Mouse (Mus musculus): ENCODE results near the gene Tmcc3. TPM values are rescaled to one million over a fixed set of nuclear protein-coding genes. Genes with fewer than 3 reads are reported as not detected.

Gene Tmcc3
- polyA plus RNA-seq, 1 experiment from 2014 or later: 5.7 TPM

GRCm38 (mm10) chr10:94521776-94522175 lies 210.0 kb downstream of the Tmcc3 start:
- no peak overlapping the region for H3K27ac ChIP-seq (ENCODE audit: low read depth, low read length)
- H3K36me3 ChIP-seq (ENCODE audit: control insufficient read depth, insufficient read depth, low read length): no peaks in the 10 kb centered on the region
- WGBS: 25% methylated on average over 9 of the region's 10 CpGs
- H3K27me3 ChIP-seq (ENCODE audit: control insufficient read depth, insufficient read depth, low read length): peaks cover 8% of the 10 kb centered on the region
- peaks cover 5% of the 10 kb centered on the region for H3K4me1 ChIP-seq (replicated peaks; ENCODE audit: control insufficient read depth, insufficient read depth, low read length)
- ATAC-seq (ENCODE audit: low FRiP score): no peak; the same call in 1 of the 2 replicates
- no peak overlapping the region for H3K9ac ChIP-seq (ENCODE audit: low read depth, low read length)
- H3K4me2 ChIP-seq (replicated peaks; ENCODE audit: low read depth, low read length): no peak overlapping the region
- H3K4me3 ChIP-seq (ENCODE audit: low read depth, low read length): no peak overlapping the region
- H3K9me3 ChIP-seq (ENCODE audit: control insufficient read depth, low read length): no peaks in the 10 kb centered on the region
- no peak for DNase-seq (ENCODE audit: low spot score)

- Histone ChIP-seq H3K36me3 (ENCODE audit: control insufficient read depth, insufficient read depth, low read length) (no peaks in the 10 kb centered on the region), H3K4me2 (replicated peaks; ENCODE audit: low read depth, low read length) (no peak overlapping the region), H3K9ac (ENCODE audit: low read depth, low read length) (no peak overlapping the region), H3K4me1 (replicated peaks; ENCODE audit: control insufficient read depth, insufficient read depth, low read length) (peaks cover 5% of the 10 kb centered on the region), H3K27ac (ENCODE audit: low read depth, low read length) (no peak overlapping the region), H3K4me3 (ENCODE audit: low read depth, low read length) (no peak overlapping the region), H3K27me3 (ENCODE audit: control insufficient read depth, insufficient read depth, low read length) (no peaks in the 10 kb centered on the region), H3K9me3 (ENCODE audit: control insufficient read depth, low read length) (no peaks in the 10 kb centered on the region)
- WGBS: 86% methylated on average over 8 of the region's 8 CpGs
- DNase-seq (ENCODE audit: low spot score) (no peak), ATAC-seq (ENCODE audit: low FRiP score) (no peak)
These were observed 211.5 kb downstream of the Tmcc3 start for GRCm38 (mm10) chr10:94523297-94523696.

- Histone ChIP-seq H3K4me2 (replicated peaks; ENCODE audit: low read depth, low read length) (0 out of 2 replicates have a peak overlapping the region, but pooled peaks have one; percentile 3), H3K4me1 (replicated peaks; ENCODE audit: control insufficient read depth, insufficient read depth, low read length) (peaks cover 5% of the 10 kb centered on the region), H3K36me3 (ENCODE audit: control insufficient read depth, insufficient read depth, low read length) (no peaks in the 10 kb centered on the region), H3K4me3 (ENCODE audit: low read depth, low read length) (no peak overlapping the region), H3K27ac (ENCODE audit: low read depth, low read length) (0 out of 2 replicates have a peak overlapping the region, but pooled peaks have one; percentile 17), H3K9me3 (ENCODE audit: control insufficient read depth, low read length) (no peaks in the 10 kb centered on the region), H3K9ac (ENCODE audit: low read depth, low read length) (no peak overlapping the region), H3K27me3 (ENCODE audit: control insufficient read depth, insufficient read depth, low read length) (no peaks in the 10 kb centered on the region)
- DNase-seq (ENCODE audit: low spot score): peak; percentile 68
- WGBS: 15% methylated on average over 18 of the region's 18 CpGs
- peak; percentile 32 for ATAC-seq (ENCODE audit: low FRiP score)
These were observed 212.0 kb downstream of the Tmcc3 start for GRCm38 (mm10) chr10:94523711-94524156.

GRCm38 (mm10) chr10:94524966-94525365 lies 213.2 kb downstream of the Tmcc3 start:
- Histone ChIP-seq H3K4me3 (ENCODE audit: low read depth, low read length) (no peak overlapping the region), H3K9ac (ENCODE audit: low read depth, low read length) (no peak overlapping the region), H3K27ac (ENCODE audit: low read depth, low read length) (no peak overlapping the region), H3K27me3 (ENCODE audit: control insufficient read depth, insufficient read depth, low read length) (no peaks in the 10 kb centered on the region), H3K36me3 (ENCODE audit: control insufficient read depth, insufficient read depth, low read length) (no peaks in the 10 kb centered on the region), H3K4me1 (replicated peaks; ENCODE audit: control insufficient read depth, insufficient read depth, low read length) (peaks cover 5% of the 10 kb centered on the region), H3K4me2 (replicated peaks; ENCODE audit: low read depth, low read length) (no peak overlapping the region), H3K9me3 (ENCODE audit: control insufficient read depth, low read length) (no peaks in the 10 kb centered on the region)
- ATAC-seq (ENCODE audit: low FRiP score) (no peak), DNase-seq (ENCODE audit: low spot score) (no peak)
- 53% methylated on average over 6 of the region's 6 CpGs for WGBS

- ATAC-seq (ENCODE audit: low FRiP score): no peak
- no peaks in the 10 kb centered on the region for H3K36me3 ChIP-seq (ENCODE audit: control insufficient read depth, insufficient read depth, low read length)
- H3K27me3 ChIP-seq (ENCODE audit: control insufficient read depth, insufficient read depth, low read length): no peaks in the 10 kb centered on the region
- no peaks in the 10 kb centered on the region for H3K9me3 ChIP-seq (ENCODE audit: control insufficient read depth, low read length)
- no peak overlapping the region for H3K4me3 ChIP-seq (ENCODE audit: low read depth, low read length)
- no peak for DNase-seq (ENCODE audit: low spot score)
- H3K27ac ChIP-seq (ENCODE audit: low read depth, low read length): no peak overlapping the region
- 92% methylated on average over 7 of the region's 7 CpGs for WGBS
- H3K4me2 ChIP-seq (replicated peaks; ENCODE audit: low read depth, low read length): no peak overlapping the region
- H3K4me1 ChIP-seq (replicated peaks; ENCODE audit: control insufficient read depth, insufficient read depth, low read length): peaks cover 5% of the 10 kb centered on the region
- H3K9ac ChIP-seq (ENCODE audit: low read depth, low read length): no peak overlapping the region
These were observed 214.0 kb downstream of the Tmcc3 start for GRCm38 (mm10) chr10:94525784-94526183.

GRCm38 (mm10) chr10:94526834-94527233 lies 215.1 kb downstream of the Tmcc3 start:
- no peaks in the 10 kb centered on the region for H3K36me3 ChIP-seq (ENCODE audit: control insufficient read depth, insufficient read depth, low read length)
- WGBS: 83% methylated on average over 8 of the region's 8 CpGs
- no peaks in the 10 kb centered on the region for H3K9me3 ChIP-seq (ENCODE audit: control insufficient read depth, low read length)
- no peak overlapping the region for H3K9ac ChIP-seq (ENCODE audit: low read depth, low read length)
- H3K27me3 ChIP-seq (ENCODE audit: control insufficient read depth, insufficient read depth, low read length): no peaks in the 10 kb centered on the region
- H3K4me3 ChIP-seq (ENCODE audit: low read depth, low read length): no peak overlapping the region
- no peak overlapping the region for H3K27ac ChIP-seq (ENCODE audit: low read depth, low read length)
- peaks cover 4% of the 10 kb centered on the region; the same call in 1 of the 2 replicates for H3K4me1 ChIP-seq (replicated peaks; ENCODE audit: control insufficient read depth, insufficient read depth, low read length)
- ATAC-seq (ENCODE audit: low FRiP score): no peak
- no peak for DNase-seq (ENCODE audit: low spot score)
- H3K4me2 ChIP-seq (replicated peaks; ENCODE audit: low read depth, low read length): no peak overlapping the region

GRCm38 (mm10) chr10:94527248-94527647 lies 215.5 kb downstream of the Tmcc3 start:
- H3K27me3 ChIP-seq (ENCODE audit: control insufficient read depth, insufficient read depth, low read length): no peaks in the 10 kb centered on the region
- peaks cover 3% of the 10 kb centered on the region; the same call in 1 of the 2 replicates for H3K4me1 ChIP-seq (replicated peaks; ENCODE audit: control insufficient read depth, insufficient read depth, low read length)
- no peaks in the 10 kb centered on the region for H3K9me3 ChIP-seq (ENCODE audit: control insufficient read depth, low read length)
- no peak overlapping the region for H3K4me2 ChIP-seq (replicated peaks; ENCODE audit: low read depth, low read length)
- H3K4me3 ChIP-seq (ENCODE audit: low read depth, low read length): no peak overlapping the region
- no peak overlapping the region for H3K9ac ChIP-seq (ENCODE audit: low read depth, low read length)
- H3K36me3 ChIP-seq (ENCODE audit: control insufficient read depth, insufficient read depth, low read length): no peaks in the 10 kb centered on the region
- ATAC-seq (ENCODE audit: low FRiP score) (no peak), DNase-seq (ENCODE audit: low spot score) (no peak)
- 96% methylated on average over 6 of the region's 6 CpGs for WGBS
- H3K27ac ChIP-seq (ENCODE audit: low read depth, low read length): no peak overlapping the region

GRCm38 (mm10) chr10:94530079-94530478 lies 218.3 kb downstream of the Tmcc3 start:
- Histone ChIP-seq H3K27ac (ENCODE audit: low read depth, low read length) (no peak overlapping the region), H3K27me3 (ENCODE audit: control insufficient read depth, insufficient read depth, low read length) (no peaks in the 10 kb centered on the region), H3K9me3 (ENCODE audit: control insufficient read depth, low read length) (no peaks in the 10 kb centered on the region), H3K4me3 (ENCODE audit: low read depth, low read length) (no peak overlapping the region), H3K36me3 (ENCODE audit: control insufficient read depth, insufficient read depth, low read length) (no peaks in the 10 kb centered on the region), H3K4me2 (replicated peaks; ENCODE audit: low read depth, low read length) (no peak overlapping the region), H3K4me1 (replicated peaks; ENCODE audit: control insufficient read depth, insufficient read depth, low read length) (no peaks in the 10 kb centered on the region), H3K9ac (ENCODE audit: low read depth, low read length) (no peak overlapping the region)
- DNase-seq (ENCODE audit: low spot score) (no peak), ATAC-seq (ENCODE audit: low FRiP score) (no peak)
- 76% methylated on average over 2 of the region's 2 CpGs for WGBS

GRCm38 (mm10) chr10:94531482-94531881 lies 219.7 kb downstream of the Tmcc3 start:
- Histone ChIP-seq H3K4me3 (ENCODE audit: low read depth, low read length) (no peak overlapping the region), H3K4me1 (replicated peaks; ENCODE audit: control insufficient read depth, insufficient read depth, low read length) (no peaks in the 10 kb centered on the region), H3K9me3 (ENCODE audit: control insufficient read depth, low read length) (no peaks in the 10 kb centered on the region), H3K36me3 (ENCODE audit: control insufficient read depth, insufficient read depth, low read length) (no peaks in the 10 kb centered on the region), H3K9ac (ENCODE audit: low read depth, low read length) (no peak overlapping the region), H3K27me3 (ENCODE audit: control insufficient read depth, insufficient read depth, low read length) (no peaks in the 10 kb centered on the region), H3K27ac (ENCODE audit: low read depth, low read length) (no peak overlapping the region), H3K4me2 (replicated peaks; ENCODE audit: low read depth, low read length) (no peak overlapping the region)
- ATAC-seq (ENCODE audit: low FRiP score) (no peak), DNase-seq (ENCODE audit: low spot score) (no peak)
